Mouse (Mus musculus) CH12.LX (cell line): ENCODE measurements at regions not wholly inside any gene's neighbourhood (a gene's known extent, or its start where the extent isn't known, plus 50 kb on each side); places are given as distances from the start of the nearest gene placed in this dataset.
"Not testable (repeated sequence)": the region's sequence is repeated elsewhere in the genome, so short reads cannot be mapped to it uniquely, and the experiment has no call there.

Experiments used
- DNase-seq: peaks from one replicate; pipeline ENCODE4 v3.0.0-alpha.2; 2013; ENCODE audit errors: extremely low read depth
- H3K27ac ChIP-seq: 2 replicates; pipeline ENCODE4 v1.5.1; 2012; ENCODE audit warnings: low read depth, mild to moderate bottlenecking, control low read depth, moderate library complexity; ENCODE audit not compliant: insufficient read depth
- H3K27me3 ChIP-seq: replicated peaks from 2 replicates; pipeline ENCODE3; 2012; ENCODE audit warnings: inconsistent platforms
- H3K36me3 ChIP-seq, 2 experiments: replicated peaks in 1 of 2; 2 replicates each; pipeline versions ENCODE3 to v1.6.1; 2012; ENCODE audit warnings: inconsistent platforms in 1 of 2, low read length in 1 of 2, mild to moderate bottlenecking in 1 of 2, mixed read lengths in 1 of 2, moderate library complexity in 1 of 2; ENCODE audit not compliant: control insufficient read depth in 1 of 2, insufficient read depth in 1 of 2
- H3K4me1 ChIP-seq, 2 experiments: 2 replicates each; pipeline ENCODE4 v1.6.1; 2012; ENCODE audit warnings: inconsistent platforms in 1 of 2, moderate library complexity in 1 of 2; ENCODE audit not compliant: insufficient read depth in 2 of 2, control insufficient read depth in 1 of 2
- H3K4me2 ChIP-seq: 2 replicates; pipeline ENCODE4 v1.6.1; 2012; ENCODE audit warnings: low read depth, mild to moderate bottlenecking, control low read depth; ENCODE audit not compliant: poor library complexity, insufficient read depth, severe bottlenecking
- H3K4me3 ChIP-seq, 3 experiments: fragments of 150-350 bp in 1 of 3; sonication (generic) in 1 of 3; replicated peaks in 1 of 3; 2 replicates each; pipeline versions ENCODE3 to v1.5.1; 2011 to 2012; ENCODE audit warnings: low read depth in 2 of 3, low read length in 2 of 3, mild to moderate bottlenecking in 2 of 3, moderate library complexity in 2 of 3, control low read depth in 1 of 3, improper control_type of control experiment in 1 of 3, inconsistent platforms in 1 of 3, mixed read lengths in 1 of 3; ENCODE audit not compliant: poor library complexity in 1 of 3
- H3K79me2 ChIP-seq: replicated peaks from 2 replicates; pipeline ENCODE4 v1.6.1; 2012; ENCODE audit warnings: mild to moderate bottlenecking, moderate library complexity; ENCODE audit not compliant: control insufficient read depth, poor library complexity, insufficient read depth, severe bottlenecking; ENCODE audit errors: extremely low read depth
- H3K9ac ChIP-seq: 2 replicates; pipeline ENCODE4 v1.6.1; 2012; ENCODE audit warnings: low read depth, mild to moderate bottlenecking, control low read depth, moderate library complexity; ENCODE audit not compliant: insufficient read depth
- H3K9me3 ChIP-seq: replicated peaks from 2 replicates; pipeline ENCODE3; 2012; ENCODE audit warnings: low read length, inconsistent platforms, mixed read lengths
- CTCF ChIP-seq, 2 experiments: IDR thresholded peaks in 1 of 2; conservative IDR thresholded peaks in 1 of 2; 2 replicates each; pipeline ENCODE4 v1.5.1; 2011 to 2012; ENCODE audit warnings: low read depth in 2 of 2, low read length in 2 of 2, improper control_type of control experiment in 1 of 2, inconsistent platforms in 1 of 2, mild to moderate bottlenecking in 1 of 2, moderate library complexity in 1 of 2
- ETS1 ChIP-seq: conservative IDR thresholded peaks from 2 replicates; pipeline ENCODE4 v1.6.1; 2012; ENCODE audit warnings: low read depth, mild to moderate bottlenecking, inconsistent platforms, low read length, improper control_type of control experiment, moderate library complexity
- HCFC1 ChIP-seq: IDR thresholded peaks from 2 replicates; pipeline ENCODE4 v1.6.1; 2012; ENCODE audit warnings: low read depth, mild to moderate bottlenecking, inconsistent platforms, low read length, improper control_type of control experiment
- IRF4 ChIP-seq: IDR thresholded peaks from 2 replicates; pipeline ENCODE4 v1.6.1; 2014; ENCODE audit warnings: low read depth, mild to moderate bottlenecking, inconsistent platforms, low read length, improper control_type of control experiment
- JUN ChIP-seq: IDR thresholded peaks from 2 replicates; pipeline ENCODE4 v1.6.1; 2011; ENCODE audit warnings: low read depth, mild to moderate bottlenecking, low read length, improper control_type of control experiment, moderate library complexity; ENCODE audit not compliant: insufficient read depth
- KAT2A ChIP-seq: IDR thresholded peaks from 2 replicates; pipeline ENCODE4 v1.6.1; 2012; ENCODE audit warnings: low read length, improper control_type of control experiment, inconsistent platforms; ENCODE audit not compliant: insufficient replicate concordance
- MAZ ChIP-seq: IDR thresholded peaks from 2 replicates; pipeline ENCODE4 v1.6.1; 2012; ENCODE audit warnings: low read depth, mild to moderate bottlenecking, inconsistent platforms, low read length, improper control_type of control experiment, moderate library complexity
- MYC ChIP-seq: IDR thresholded peaks from 2 replicates; pipeline ENCODE4 v1.6.1; 2011; ENCODE audit warnings: low read depth, mild to moderate bottlenecking, improper control_type of control experiment, low read length
- PAX5 ChIP-seq: IDR thresholded peaks from 2 replicates; pipeline ENCODE4 v1.6.1; 2012; ENCODE audit warnings: low read length, inconsistent platforms, mixed read lengths
- POLR2A ChIP-seq: IDR thresholded peaks from 2 replicates; pipeline ENCODE4 v1.6.1; 2011; ENCODE audit warnings: low read depth, mild to moderate bottlenecking, improper control_type of control experiment, low read length
- SIN3A ChIP-seq: IDR thresholded peaks from 2 replicates; pipeline ENCODE4 v1.6.1; 2012; ENCODE audit warnings: low read length, improper control_type of control experiment, inconsistent platforms
- TCF12 ChIP-seq: IDR thresholded peaks from 2 replicates; pipeline ENCODE4 v1.6.1; 2014; ENCODE audit warnings: low read depth, mild to moderate bottlenecking, inconsistent platforms, low read length, improper control_type of control experiment
- USF1 ChIP-seq: IDR thresholded peaks from 2 replicates; pipeline ENCODE4 v1.6.1; 2014; ENCODE audit warnings: low read depth, mild to moderate bottlenecking, inconsistent platforms, low read length, improper control_type of control experiment
- ZC3H11A ChIP-seq: IDR thresholded peaks from 2 replicates; pipeline ENCODE4 v1.6.1; 2012; ENCODE audit warnings: low read depth, mild to moderate bottlenecking, inconsistent platforms, low read length, improper control_type of control experiment
- ZNF384 ChIP-seq: IDR thresholded peaks from 2 replicates; pipeline ENCODE4 v1.6.1; 2012; ENCODE audit warnings: low read depth, low read length, improper control_type of control experiment, inconsistent platforms
- dilution Hi-C: fragments of 300-500 bp; cut with MboI; formaldehyde crosslinking; loops from 2 replicates; pipeline ENCODE4 v1.14.3; 2020; ENCODE audit warnings: low sequenced_read_pairs; ENCODE audit not compliant: extremely low pct_unique_long_range_greater_than_20kb, extremely low pct_ligation_motif_present
- in situ Hi-C: fragments of 300-500 bp; cut with MboI; formaldehyde crosslinking; loops from 3 replicates; pipeline ENCODE4 v1.14.3; 2019; ENCODE audit warnings: low sequenced_read_pairs, low pct_ligation_motif_present, low pct_unique_long_range_greater_than_20kb, mixed read lengths

DNA sequence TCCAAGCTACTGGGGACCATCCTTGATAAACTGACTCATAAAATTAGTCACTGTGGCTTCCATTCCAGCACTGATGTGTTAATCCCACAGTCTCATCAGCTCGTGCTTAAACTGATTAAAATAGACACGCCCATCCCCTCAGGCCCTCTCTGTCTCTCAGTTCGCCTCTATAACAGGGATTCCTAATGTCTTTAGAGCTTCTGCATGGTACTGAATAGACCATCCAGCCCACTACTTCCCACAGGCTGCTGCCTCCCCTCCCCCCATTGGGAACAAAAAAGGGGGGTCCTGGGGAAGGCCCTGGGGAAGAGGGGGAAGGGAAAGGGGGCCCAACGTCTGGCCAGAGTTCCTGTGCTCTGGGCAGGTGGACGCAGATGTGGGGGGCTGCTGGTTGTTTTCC is 119.7 kb upstream of the Kctd3 start:
- in situ Hi-C loops: no loop called here
- no peak for DNase-seq
- H3K79me2 ChIP-seq: no peaks in the 10 kb centered on the region
- TF ChIP-seq KAT2A (no peak), CTCF (conservative IDR thresholded peaks at IDR 0.05 in 1 of 2, IDR thresholded peaks at IDR 0.05 in 1 of 2; ENCODE audit: low read depth in 2 of 2, low read length in 2 of 2) (no peak), ZC3H11A (no peak), POLR2A (no peak), MYC (no peak), IRF4 (no peak), HCFC1 (no peak), USF1 (no peak), ZNF384 (no peak), PAX5 (no peak), ETS1 (no peak), TCF12 (no peak)
- TF ChIP-seq, all 38 proteins: peak for 0
- H3K9me3 ChIP-seq: no peaks in the 10 kb centered on the region
- H3K4me1 ChIP-seq: no peaks in the 10 kb centered on the region
- dilution Hi-C loops: no loop called here
- no peak overlapping the region for H3K9ac ChIP-seq
- H3K4me2 ChIP-seq: no peak overlapping the region
- H3K4me3 ChIP-seq: no peak overlapping the region
- H3K36me3 ChIP-seq: no peaks in the 10 kb centered on the region
- no peaks in the 10 kb centered on the region for H3K27me3 ChIP-seq
- H3K27ac ChIP-seq: no peak overlapping the region

- dilution Hi-C loops: no loop called here
- in situ Hi-C loops: no loop called here
- no peak overlapping the region for H3K9ac ChIP-seq
Measured at GRCm38 (mm10) chr1:189119941-189120735, 112.5 kb upstream of the Kctd3 start.

GRCm38 (mm10) chr1:189119005-189119404 is 111.4 kb upstream of the Kctd3 start:
- H3K9ac ChIP-seq, H3K27me3 ChIP-seq, in situ Hi-C loops, dilution Hi-C loops, H3K4me2 ChIP-seq, H3K4me3 ChIP-seq, DNase-seq, H3K9me3 ChIP-seq, H3K27ac ChIP-seq, H3K4me1 ChIP-seq, H3K36me3 ChIP-seq, H3K79me2 ChIP-seq: not testable (repeated sequence)

More at GRCm38 (mm10) chr1:189119941-189120735, 112.5 kb upstream of the Kctd3 start:
- H3K79me2 ChIP-seq: no peaks in the 10 kb centered on the region
- H3K27me3 ChIP-seq: no peaks in the 10 kb centered on the region
- H3K4me3 ChIP-seq: no peak overlapping the region
- no peaks in the 10 kb centered on the region for H3K36me3 ChIP-seq
- no peaks in the 10 kb centered on the region for H3K4me1 ChIP-seq
- H3K4me2 ChIP-seq: no peak overlapping the region
- TF ChIP-seq MAZ (no peak), JUN (no peak), SIN3A (no peak)
- no peaks in the 10 kb centered on the region for H3K9me3 ChIP-seq
- no peak for DNase-seq
- no peak overlapping the region for H3K27ac ChIP-seq
